Mouse (Mus musculus): Measurements from ENCODE around the gene Slc1a5. TPM values are rescaled to one million over a fixed set of nuclear protein-coding genes. Genes with fewer than 3 reads are reported as not detected.

Slc1a5 gene
- polyA plus RNA-seq, 1 experiment from 2014 or later = 44.8 TPM

- Histone ChIP-seq H3K4me2 (ENCODE audit: low read depth, low read length) (no peak overlapping the region), H3K9me3 (ENCODE audit: low read length) (no peaks in the 10 kb centered on the region), H3K4me1 (ENCODE audit: insufficient read depth) (0 out of 2 replicates have a peak, but pooled peaks cover 4% of the 10 kb centered on the region), H3K9ac (replicated peaks) (no peak overlapping the region), H3K4me3 (ENCODE audit: low read depth, low read length) (no peak overlapping the region), H3K36me3 (replicated peaks; ENCODE audit: insufficient read depth, low read length) (no peaks in the 10 kb centered on the region), H3K27ac (ENCODE audit: low read depth) (peak overlapping the region; percentile 3; the same call in 1 of the 2 replicates), H3K27me3 (ENCODE audit: insufficient read depth, low read length) (no peaks in the 10 kb centered on the region)
- no peak for TF ChIP-seq EP300 (IDR thresholded peaks at IDR 0.05; ENCODE audit: low read depth)
- no peak for TF ChIP-seq CTCF (IDR thresholded peaks at IDR 0.05; ENCODE audit: low read depth)
- ATAC-seq (no peak), DNase-seq (no peak)
- 56% methylated on average over 10 of the region's 10 CpGs for WGBS (ENCODE audit: insufficient replicate concordance)
Measured at GRCm38 (mm10) chr7:16761005-16761481, 20.1 kb upstream of the Slc1a5 start.

GRCm38 (mm10) chr7:16761630-16762029 lies 19.5 kb upstream of the Slc1a5 start:
- Histone ChIP-seq H3K9me3 (ENCODE audit: low read length) (no peaks in the 10 kb centered on the region), H3K4me1 (ENCODE audit: insufficient read depth) (0 out of 2 replicates have a peak, but pooled peaks cover 4% of the 10 kb centered on the region), H3K9ac (replicated peaks) (no peak overlapping the region), H3K4me2 (ENCODE audit: low read depth, low read length) (no peak overlapping the region), H3K36me3 (replicated peaks; ENCODE audit: insufficient read depth, low read length) (no peaks in the 10 kb centered on the region), H3K4me3 (ENCODE audit: low read depth, low read length) (no peak overlapping the region), H3K27me3 (ENCODE audit: insufficient read depth, low read length) (no peaks in the 10 kb centered on the region), H3K27ac (ENCODE audit: low read depth) (no peak overlapping the region)
- DNase-seq = no peak
- ATAC-seq = no peak
- TF ChIP-seq CTCF (IDR thresholded peaks at IDR 0.05; ENCODE audit: low read depth) (no peak), EP300 (IDR thresholded peaks at IDR 0.05; ENCODE audit: low read depth) (no peak)
- 58% methylated on average over 5 of the region's 5 CpGs for WGBS (ENCODE audit: insufficient replicate concordance)

GRCm38 (mm10) chr7:16763463-16764218 lies 17.5 kb upstream of the Slc1a5 start:
- Histone ChIP-seq H3K4me1 (ENCODE audit: insufficient read depth) (0 out of 2 replicates have a peak, but pooled peaks cover 4% of the 10 kb centered on the region), H3K9ac (replicated peaks) (no peak overlapping the region), H3K27me3 (ENCODE audit: insufficient read depth, low read length) (no peaks in the 10 kb centered on the region), H3K27ac (ENCODE audit: low read depth) (no peak overlapping the region), H3K4me2 (ENCODE audit: low read depth, low read length) (no peak overlapping the region), H3K9me3 (ENCODE audit: low read length) (no peaks in the 10 kb centered on the region), H3K4me3 (ENCODE audit: low read depth, low read length) (no peak overlapping the region), H3K36me3 (replicated peaks; ENCODE audit: insufficient read depth, low read length) (no peaks in the 10 kb centered on the region)
- WGBS (ENCODE audit: insufficient replicate concordance) = 79% methylated on average over 7 of the region's 7 CpGs
- no peak for DNase-seq
- ATAC-seq = no peak
- TF ChIP-seq EP300 (IDR thresholded peaks at IDR 0.05; ENCODE audit: low read depth) (no peak), CTCF (IDR thresholded peaks at IDR 0.05; ENCODE audit: low read depth) (no peak)

- no peaks in the 10 kb centered on the region for H3K27me3 ChIP-seq (ENCODE audit: insufficient read depth, low read length)
- no peak overlapping the region for H3K4me2 ChIP-seq (ENCODE audit: low read depth, low read length)
- H3K9ac ChIP-seq (replicated peaks) = no peak overlapping the region
- no peak overlapping the region for H3K27ac ChIP-seq (ENCODE audit: low read depth)
- no peaks in the 10 kb centered on the region for H3K9me3 ChIP-seq (ENCODE audit: low read length)
- DNase-seq (no peak), ATAC-seq (no peak)
- H3K4me1 ChIP-seq (ENCODE audit: insufficient read depth) = no peaks in the 10 kb centered on the region
- TF ChIP-seq CTCF (IDR thresholded peaks at IDR 0.05; ENCODE audit: low read depth) (no peak), EP300 (IDR thresholded peaks at IDR 0.05; ENCODE audit: low read depth) (no peak)
- H3K36me3 ChIP-seq (replicated peaks; ENCODE audit: insufficient read depth, low read length) = no peaks in the 10 kb centered on the region
- no peak overlapping the region for H3K4me3 ChIP-seq (ENCODE audit: low read depth, low read length)
- WGBS (ENCODE audit: insufficient replicate concordance) = 62% methylated on average over 2 of the region's 2 CpGs
Measured at GRCm38 (mm10) chr7:16766443-16766842, 14.7 kb upstream of the Slc1a5 start.

GRCm38 (mm10) chr7:16775888-16776287 lies 5.3 kb upstream of the Slc1a5 start:
- DNase-seq = no peak
- no peak overlapping the region for H3K4me3 ChIP-seq (ENCODE audit: low read depth, low read length)
- H3K36me3 ChIP-seq (replicated peaks; ENCODE audit: insufficient read depth, low read length) = no peaks in the 10 kb centered on the region
- TF ChIP-seq EP300 (IDR thresholded peaks at IDR 0.05; ENCODE audit: low read depth) (no peak), CTCF (IDR thresholded peaks at IDR 0.05; ENCODE audit: low read depth) (no peak)
- WGBS (ENCODE audit: insufficient replicate concordance) = 52% methylated on average over 5 of the region's 5 CpGs
- H3K4me1 ChIP-seq (ENCODE audit: insufficient read depth) = peaks cover 4% of the 10 kb centered on the region; the same call in 1 of the 2 replicates
- no peaks in the 10 kb centered on the region for H3K27me3 ChIP-seq (ENCODE audit: insufficient read depth, low read length)
- H3K27ac ChIP-seq (ENCODE audit: low read depth) = no peak overlapping the region
- no peak overlapping the region for H3K9ac ChIP-seq (replicated peaks)
- no peak overlapping the region for H3K4me2 ChIP-seq (ENCODE audit: low read depth, low read length)
- no peak for ATAC-seq
- no peaks in the 10 kb centered on the region for H3K9me3 ChIP-seq (ENCODE audit: low read length)

GRCm38 (mm10) chr7:16780076-16780475 lies 1.1 kb upstream of the Slc1a5 start:
- Histone ChIP-seq H3K4me1 (ENCODE audit: insufficient read depth) (peaks cover 25% of the 10 kb centered on the region), H3K9me3 (ENCODE audit: low read length) (no peaks in the 10 kb centered on the region), H3K4me2 (ENCODE audit: low read depth, low read length) (no peak overlapping the region), H3K36me3 (replicated peaks; ENCODE audit: insufficient read depth, low read length) (no peaks in the 10 kb centered on the region; the same call in 1 of the 2 replicates), H3K27me3 (ENCODE audit: insufficient read depth, low read length) (no peaks in the 10 kb centered on the region), H3K4me3 (ENCODE audit: low read depth, low read length) (no peak overlapping the region), H3K9ac (replicated peaks) (no peak overlapping the region), H3K27ac (ENCODE audit: low read depth) (0 out of 2 replicates have a peak overlapping the region, but pooled peaks have one; percentile 29)
- no peak for TF ChIP-seq CTCF (IDR thresholded peaks at IDR 0.05; ENCODE audit: low read depth)
- no peak for TF ChIP-seq EP300 (IDR thresholded peaks at IDR 0.05; ENCODE audit: low read depth)
- no peak for ATAC-seq
- 70% methylated on average over 5 of the region's 5 CpGs for WGBS (ENCODE audit: insufficient replicate concordance)
- no peak for DNase-seq
